Mouse (Mus musculus): ENCODE data around the gene Speg. TPM values are rescaled to one million over a fixed set of nuclear protein-coding genes. Genes with fewer than 3 reads are reported as not detected.

Speg gene
- total RNA-seq (2021) = 100 to 1,000 TPM; 164 to 175 TPM
- long read RNA-seq, partial matches to known transcripts = 17 of 70 reads
- long read RNA-seq, other reads (novel, unspliced or antisense) = 47 of 70 reads

DNA sequence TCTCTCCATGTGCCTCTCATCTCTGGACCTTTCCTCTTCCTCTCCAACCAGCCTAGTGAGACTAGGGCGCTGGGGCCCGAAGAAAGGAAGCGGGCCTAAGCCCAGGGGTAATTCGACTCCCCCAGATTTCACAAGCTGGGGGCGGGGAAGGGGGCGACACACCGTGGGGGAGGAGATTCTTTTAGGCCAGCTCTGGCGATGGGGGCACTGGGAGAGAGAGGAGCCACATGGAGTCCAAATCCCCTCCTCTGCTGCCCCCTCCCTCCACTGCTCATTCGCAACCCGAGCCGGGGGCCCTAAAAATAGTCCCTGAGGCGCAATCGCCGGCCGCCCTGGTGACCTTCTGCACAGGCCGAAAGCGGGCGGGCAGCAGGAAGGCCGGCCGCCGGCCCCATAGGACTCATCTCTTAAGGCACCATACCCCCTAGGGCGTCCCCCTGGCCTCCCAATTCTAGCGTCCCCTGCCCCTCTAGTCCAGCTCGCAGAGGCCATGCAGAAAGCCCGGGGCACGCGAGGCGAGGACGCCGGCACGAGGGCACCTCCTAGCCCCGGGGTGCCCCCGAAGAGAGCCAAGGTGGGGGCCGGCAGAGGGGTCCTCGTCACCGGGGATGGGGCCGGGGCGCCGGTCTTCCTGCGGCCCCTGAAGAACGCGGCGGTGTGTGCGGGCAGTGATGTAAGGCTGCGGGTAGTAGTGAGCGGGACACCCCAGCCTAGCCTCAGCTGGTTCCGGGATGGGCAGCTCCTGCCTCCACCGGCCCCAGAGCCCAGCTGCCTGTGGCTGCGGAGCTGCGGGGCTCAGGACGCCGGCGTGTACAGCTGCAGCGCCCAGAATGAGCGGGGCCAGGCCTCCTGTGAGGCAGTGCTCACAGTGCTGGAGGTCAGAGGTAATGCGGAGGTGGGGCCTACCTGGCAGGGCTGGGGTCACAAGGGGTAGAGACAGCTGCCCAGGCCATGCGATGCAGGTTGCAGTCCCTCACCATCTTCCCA lies at the start of gene Speg:
Speg (plus strand) TSS at position 348 of the 987 bp plus-strand sequence.
- DNase-seq (ENCODE audit: low spot score in 2 of 2) = no peak

DNA sequence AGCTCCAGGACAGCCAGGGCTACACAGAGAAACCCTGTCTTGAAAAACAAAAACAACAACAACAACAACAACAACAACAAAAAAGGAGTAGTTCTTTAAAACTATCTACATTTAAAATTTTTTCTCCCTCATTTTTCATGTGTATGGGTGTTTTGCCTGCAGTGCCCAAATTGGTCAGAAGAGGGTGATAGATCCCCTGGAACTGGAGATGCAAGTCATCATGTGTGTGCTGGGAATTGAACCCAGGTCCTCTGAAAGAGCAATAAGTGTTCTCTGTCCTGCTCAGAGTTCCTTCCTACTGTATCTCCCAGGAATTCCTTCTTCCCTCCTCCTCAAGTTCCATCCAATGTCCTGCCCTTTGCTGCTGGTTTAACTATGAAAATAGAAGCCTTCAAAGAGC lies 47.6 kb upstream of the Speg start:
- no peak for DNase-seq (ENCODE audit: low spot score in 2 of 2)

DNA sequence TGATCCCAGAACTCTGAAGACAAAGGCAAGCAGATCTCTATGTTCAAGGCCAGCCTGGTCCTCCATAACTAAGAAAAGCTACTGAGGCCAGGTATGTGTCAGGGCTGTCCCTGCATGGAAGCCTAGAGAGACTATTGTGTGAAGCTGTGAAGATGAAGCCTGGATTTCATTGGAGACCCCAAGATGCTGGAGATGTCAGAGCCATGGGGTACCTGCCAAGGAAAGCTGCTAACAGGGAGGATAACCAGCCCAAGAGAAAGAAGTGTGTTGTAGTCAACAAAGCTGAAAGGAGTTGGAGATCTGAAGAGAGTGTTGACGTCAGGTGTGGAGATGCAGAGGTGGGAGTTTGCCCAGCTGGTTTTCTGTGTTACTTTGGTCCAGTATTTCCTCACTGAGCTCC lies 43.8 kb upstream of the Speg start:
- no peak for DNase-seq (ENCODE audit: low spot score in 2 of 2)

DNA sequence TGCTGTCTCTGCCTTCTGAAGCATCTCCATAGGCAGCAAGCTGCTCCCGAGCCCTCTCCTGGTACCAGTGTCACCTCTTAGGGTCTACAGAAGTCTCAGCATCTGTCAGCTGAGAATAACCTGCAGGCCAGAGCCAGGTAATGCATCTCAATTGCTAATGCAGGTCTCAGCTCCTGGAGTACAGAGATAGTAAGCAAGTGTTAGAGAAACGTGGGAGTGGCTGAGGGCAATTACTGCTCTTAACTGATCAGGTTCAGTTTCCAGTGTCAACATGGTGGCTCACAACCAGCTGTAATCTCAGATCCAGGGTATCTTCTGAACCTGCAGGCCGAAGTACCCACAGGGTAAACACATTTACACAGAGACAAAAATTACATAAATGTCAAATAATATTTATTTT lies 38.6 kb upstream of the Speg start:
- no peak for DNase-seq (ENCODE audit: low spot score in 2 of 2)

DNA sequence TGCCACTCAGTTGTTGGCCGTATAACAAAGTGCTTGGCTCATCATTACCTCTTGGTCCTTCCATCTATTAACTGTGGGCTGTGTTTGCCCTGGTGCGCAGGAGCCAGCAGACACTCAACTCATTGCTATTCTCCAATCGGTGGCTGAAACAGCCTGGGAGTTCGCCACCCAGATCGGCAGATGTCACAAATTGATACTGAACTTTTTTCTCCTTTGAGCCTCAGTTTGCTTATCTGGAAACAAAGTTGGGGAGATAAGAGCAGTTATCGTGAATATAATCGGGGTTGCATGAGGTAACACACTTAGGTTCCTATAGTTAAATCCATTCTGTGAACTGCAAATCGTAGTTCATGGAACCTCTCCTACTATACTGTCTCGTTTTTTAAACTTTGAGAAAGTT lies 38.0 kb upstream of the Speg start:
- DNase-seq (ENCODE audit: low spot score in 2 of 2) = no peak

DNA sequence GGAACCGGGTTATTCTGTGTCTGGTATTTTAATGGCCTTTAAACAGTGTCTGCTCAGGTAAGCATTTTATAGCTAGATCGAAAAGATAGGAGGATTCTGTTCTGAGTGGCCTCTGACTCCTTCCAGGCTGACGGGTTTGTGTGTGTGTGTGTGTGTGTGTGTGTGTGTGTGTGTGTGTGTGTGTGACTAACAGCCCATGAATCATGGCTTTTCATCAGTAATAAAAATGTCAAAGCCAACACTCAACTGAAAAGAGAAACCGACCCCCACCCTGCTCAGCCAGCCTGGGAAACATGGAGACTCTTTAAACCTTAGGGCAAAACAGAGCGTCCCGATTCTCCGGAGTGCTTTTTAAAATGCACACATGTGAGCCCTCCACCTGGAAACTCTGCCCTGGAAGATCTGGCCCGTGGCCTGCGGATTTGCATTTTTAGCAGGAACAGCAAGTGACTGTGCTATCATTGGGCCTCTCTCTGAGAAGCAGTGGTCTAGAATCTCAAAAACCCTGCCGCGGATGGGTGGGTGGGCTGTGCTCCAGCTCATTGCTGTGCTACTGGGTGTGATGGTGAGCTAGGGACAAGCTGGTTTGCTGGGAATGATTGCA lies 36.9 kb upstream of the Speg start:
- peak; percentile 54 to 56 for DNase-seq (ENCODE audit: low spot score in 2 of 2)

DNA sequence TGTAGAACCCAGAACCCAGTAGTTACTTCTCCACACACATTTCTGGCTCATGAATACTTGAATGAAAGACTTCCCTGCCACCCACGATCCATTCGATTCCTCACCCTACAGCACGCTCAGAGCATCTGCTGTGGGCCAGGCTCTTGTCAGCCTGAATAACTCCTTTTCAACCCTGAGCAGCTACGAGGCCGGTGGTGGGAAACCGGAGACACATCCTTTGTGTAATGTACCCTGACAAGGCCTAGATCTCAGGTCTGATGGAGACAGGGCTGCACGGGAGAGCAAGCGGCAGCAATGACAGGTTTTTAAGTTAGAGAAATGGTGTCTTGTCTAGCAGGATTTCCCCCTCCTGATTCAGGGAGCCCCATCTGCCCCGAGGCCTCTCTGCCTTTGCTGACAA lies 35.8 kb upstream of the Speg start:
- peak; percentile 34 to 41 for DNase-seq (ENCODE audit: low spot score in 2 of 2)

DNA sequence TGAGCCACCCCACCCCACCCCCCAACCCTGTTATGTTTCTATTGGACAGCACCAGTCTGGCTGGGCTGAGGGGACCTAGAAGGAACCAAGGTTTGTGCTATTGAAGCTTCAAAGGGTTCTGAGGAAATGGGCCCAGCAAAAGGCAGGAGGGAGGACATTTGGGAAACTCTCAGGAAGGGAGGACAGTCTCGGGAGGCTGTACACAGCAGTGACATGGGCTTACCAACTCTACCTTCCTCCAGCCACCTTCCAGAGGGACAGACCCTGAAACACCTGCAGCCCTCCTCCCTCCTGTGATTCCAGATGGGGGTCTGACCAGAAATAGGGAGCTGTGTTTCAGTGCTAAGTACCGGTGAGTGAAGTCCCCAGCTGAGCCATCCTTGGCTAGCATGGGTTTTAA lies 34.6 kb upstream of the Speg start:
- DNase-seq (ENCODE audit: low spot score in 2 of 2) = no peak

DNA sequence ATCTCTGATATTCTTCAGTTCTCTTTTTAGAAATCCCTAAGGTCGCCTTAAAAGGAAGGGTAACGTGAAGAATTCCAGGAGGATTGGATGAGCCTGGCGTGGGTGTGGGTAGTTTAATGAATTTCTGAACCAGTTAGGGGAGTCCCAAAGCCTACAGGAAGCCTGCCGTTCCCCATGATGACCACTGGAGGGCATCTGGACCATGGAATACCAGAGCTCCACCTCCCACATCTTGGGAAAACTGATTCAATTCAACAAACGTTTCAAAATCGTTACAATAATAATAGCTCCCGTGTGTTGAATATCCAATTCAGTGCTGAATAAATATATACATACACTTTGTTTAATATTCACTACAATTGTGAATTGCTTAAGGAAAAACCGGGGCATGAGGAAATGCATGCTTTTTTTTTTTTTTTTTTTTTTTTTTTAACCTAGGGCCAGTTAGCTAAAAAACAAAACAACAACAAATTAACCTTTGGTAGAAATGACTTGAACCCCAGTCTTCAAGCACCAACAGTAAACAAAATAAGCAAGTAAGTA lies 32.2 kb upstream of the Speg start:
- DNase-seq (ENCODE audit: low spot score in 2 of 2) = peak; percentile 78 to 79

DNA sequence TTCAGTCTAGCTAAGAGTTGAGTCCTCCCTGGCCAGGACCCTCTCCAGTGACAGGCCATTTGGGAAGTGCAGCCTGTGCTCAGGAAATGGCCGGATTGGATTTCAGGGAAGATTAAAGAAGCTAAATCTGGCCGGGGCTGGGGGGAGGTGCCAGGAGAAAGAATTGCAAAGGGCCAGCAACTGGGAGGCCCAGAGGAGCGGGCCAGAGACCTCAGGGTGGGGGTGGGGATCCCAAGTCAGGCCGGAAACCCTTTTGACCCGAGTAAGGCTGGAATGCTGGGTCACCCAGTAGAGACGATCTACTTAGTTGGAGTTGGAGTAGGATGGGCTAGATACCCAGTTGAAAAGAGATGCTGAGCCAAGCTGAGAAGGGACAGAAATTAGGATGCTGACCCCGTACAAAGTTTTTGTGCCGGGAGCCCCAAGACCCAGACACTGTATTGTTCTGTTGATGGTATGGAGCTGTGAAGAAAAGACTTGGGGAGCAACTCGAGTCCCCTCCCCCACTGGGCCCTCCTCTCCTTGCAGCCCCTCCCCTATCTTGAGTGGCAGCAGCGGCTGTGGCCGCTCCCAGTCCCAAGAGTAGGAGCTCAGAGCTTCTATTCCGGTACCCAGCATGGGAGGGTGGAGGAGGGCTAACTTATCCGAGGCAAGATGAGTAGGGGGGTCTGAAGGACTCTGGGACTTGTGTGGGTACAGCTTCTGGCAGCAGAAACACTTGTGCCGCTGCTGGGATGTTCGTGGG lies 30.6 kb upstream of the Speg start:
- DNase-seq (ENCODE audit: low spot score in 2 of 2) = no peak

DNA sequence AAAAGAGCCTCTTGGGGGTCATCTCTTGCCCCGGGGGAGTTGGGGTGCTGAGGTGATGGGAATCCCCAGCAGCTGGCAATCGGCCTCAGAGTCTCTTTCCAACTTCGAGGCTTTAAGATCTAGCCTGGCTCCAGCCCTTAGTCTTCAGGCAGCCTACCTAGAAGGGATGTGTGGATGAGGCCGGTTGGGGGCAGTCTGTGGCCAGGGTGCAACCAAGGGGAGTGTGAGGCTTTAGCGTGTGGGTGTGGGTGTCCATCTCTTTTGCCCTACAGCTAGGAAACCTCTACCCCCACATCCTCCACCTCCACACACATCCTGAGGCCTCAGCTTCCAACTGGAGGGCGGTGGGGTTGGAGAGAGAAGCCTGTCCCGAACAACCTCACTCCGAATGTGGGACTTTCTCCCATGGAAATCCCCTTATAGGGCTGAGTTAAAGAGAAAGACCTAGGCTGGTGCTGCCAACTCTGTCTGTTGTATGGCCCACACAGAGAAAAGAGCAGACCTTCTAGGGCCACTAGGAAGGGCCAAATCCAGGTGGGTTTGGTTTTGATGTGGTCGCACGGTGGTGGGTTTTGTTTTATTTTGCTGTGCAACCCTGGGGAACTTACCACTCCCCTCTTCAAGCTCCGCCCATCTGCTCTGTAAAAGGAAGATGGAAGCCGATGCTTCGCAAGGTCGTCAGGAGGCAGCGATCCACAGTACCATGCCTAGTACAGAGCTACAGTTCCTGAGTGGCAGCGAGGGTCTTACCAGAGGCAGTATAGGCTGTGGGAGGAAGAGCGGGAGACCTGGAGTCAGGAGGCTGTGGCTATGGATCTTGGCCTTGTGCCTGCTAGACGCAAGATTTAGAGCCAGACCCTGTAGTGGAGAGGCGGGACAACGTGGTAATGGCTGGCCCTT lies 29.8 kb upstream of the Speg start:
- DNase-seq (ENCODE audit: low spot score in 2 of 2) = no peak

DNA sequence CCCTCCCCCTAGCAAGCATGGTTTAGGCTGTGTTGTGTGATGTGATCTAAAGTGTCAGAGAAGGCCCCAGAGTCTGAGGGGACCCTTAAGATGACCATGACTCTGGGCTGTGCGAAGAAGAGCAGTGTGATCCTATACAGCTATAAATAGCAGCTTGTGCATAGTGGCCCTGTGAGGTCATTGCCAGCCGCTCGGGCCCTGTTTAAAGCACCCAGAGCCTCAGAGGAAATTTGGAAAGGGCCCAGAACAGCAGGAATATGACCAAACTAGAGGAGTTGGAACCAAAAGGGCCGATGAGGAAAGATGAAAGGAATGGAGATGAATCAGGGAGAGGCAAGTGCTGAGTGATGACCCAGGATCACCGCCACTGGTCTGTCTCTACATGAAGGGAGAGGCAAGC lies 27.8 kb upstream of the Speg start:
- no peak for DNase-seq (ENCODE audit: low spot score in 2 of 2)

DNA sequence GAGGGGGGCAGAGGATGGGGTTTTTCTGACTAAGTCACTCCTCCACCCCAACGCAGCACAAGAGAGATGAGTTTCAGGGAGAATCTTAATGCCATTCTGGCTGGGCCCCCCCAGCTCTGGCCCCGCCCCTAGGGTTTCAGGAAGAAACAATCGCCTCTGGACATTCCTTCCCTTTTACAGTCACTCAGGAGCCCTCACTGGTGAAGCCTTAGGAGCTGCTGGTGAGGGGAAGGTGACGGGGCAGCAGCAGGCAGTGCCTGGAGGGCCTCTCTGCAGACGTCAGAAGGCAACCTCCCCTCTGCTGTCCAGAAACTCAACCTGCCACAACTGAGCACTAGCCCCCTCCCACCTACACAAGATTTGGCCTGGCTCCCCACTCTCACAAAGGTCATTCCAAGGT lies 25.8 kb upstream of the Speg start:
- DNase-seq (ENCODE audit: low spot score in 2 of 2) = no peak

DNA sequence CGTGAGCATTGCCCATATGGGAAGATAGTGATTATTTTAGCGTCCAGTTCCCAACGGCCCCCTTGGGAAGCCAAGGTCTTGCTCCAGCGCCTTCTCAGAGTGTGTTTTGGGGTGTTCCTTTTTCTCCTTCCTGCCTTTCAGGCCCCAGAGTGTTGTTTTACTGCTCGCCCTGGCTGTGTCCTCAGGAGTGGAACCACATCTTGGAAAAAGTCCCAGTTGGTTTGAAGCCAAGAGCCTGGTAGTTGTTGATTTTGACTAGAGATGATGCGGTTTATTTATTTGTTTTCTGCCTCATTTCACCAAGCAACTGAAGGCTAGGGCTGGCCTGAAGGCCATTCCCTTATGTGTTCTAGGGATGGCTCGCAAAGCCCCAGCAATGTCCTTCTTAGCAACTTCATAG lies 17.8 kb upstream of the Speg start:
- DNase-seq (ENCODE audit: low spot score in 2 of 2) = peak; percentile 51 to 55

DNA sequence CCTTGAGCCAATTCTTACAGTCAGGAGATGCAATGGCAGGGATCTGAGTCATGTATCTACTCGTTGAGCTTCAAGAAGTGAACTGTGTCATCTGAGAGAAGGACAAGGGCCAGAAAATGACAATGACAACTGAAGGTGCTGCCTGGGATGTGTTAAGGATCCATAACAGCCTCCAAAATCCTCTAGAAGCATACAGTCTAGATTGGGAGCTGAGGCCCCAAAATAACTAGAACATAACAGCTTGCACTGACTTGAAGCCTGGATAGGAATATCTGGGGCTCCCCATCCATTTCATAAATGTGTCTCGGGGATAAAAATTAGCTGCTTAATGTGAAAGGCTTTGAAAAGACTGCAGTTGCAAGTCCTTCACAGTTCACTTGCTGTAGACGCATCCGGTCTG lies 17.1 kb upstream of the Speg start:
- no peak for DNase-seq (ENCODE audit: low spot score in 2 of 2)

DNA sequence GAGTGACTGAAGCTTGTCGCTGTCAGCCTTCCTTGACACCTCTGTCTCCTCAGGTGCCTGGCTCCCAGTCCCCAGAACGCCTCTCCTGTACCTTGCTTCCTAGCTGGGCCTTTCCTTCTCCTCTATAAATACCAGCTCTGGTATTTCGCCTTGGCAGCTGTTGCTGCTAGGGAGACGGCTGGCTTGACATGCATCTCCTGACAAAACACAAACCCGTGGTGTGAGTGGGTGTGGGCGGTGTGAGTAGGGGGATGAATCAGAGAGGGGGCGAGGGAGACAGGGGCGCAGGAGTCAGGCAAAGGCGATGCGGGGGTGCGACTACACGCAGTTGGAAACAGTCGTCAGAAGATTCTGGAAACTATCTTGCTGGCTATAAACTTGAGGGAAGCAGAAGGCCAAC lies 15.8 kb upstream of the Speg start:
- DNase-seq (ENCODE audit: low spot score in 2 of 2) = no peak

DNA sequence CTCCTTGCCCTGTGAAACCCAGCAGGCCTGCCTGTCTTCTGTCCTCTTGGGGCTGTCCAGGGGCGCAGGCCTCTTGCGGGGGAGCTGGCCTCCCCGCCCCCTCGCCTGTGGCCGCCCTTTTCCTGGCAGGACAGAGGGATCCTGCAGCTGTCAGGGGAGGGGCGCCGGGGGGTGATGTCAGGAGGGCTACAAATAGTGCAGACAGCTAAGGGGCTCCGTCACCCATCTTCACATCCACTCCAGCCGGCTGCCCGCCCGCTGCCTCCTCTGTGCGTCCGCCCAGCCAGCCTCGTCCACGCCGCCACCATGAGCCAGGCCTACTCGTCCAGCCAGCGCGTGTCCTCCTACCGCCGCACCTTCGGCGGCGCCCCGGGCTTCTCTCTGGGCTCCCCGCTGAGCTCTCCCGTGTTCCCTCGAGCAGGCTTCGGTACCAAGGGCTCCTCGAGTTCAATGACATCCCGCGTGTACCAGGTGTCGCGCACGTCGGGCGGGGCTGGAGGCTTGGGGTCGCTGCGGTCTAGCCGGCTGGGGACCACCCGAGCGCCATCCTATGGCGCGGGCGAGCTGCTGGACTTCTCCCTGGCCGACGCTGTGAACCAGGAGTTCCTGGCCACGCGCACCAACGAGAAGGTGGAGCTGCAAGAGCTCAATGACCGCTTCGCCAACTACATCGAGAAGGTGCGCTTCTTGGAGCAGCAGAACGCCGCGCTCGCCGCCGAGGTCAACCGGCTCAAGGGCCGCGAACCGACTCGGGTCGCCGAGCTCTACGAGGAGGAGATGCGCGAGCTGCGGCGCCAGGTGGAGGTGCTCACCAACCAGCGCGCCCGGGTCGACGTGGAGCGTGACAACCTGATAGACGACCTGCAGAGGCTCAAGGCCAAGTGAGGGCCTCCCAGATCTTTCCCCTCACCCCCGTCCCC lies 14.7 kb upstream of the Speg start, which contains the start of gene Des:
Des (plus strand) TSS at position 218 of the 920 bp plus-strand sequence.
- no peak for DNase-seq (ENCODE audit: low spot score in 2 of 2)

DNA sequence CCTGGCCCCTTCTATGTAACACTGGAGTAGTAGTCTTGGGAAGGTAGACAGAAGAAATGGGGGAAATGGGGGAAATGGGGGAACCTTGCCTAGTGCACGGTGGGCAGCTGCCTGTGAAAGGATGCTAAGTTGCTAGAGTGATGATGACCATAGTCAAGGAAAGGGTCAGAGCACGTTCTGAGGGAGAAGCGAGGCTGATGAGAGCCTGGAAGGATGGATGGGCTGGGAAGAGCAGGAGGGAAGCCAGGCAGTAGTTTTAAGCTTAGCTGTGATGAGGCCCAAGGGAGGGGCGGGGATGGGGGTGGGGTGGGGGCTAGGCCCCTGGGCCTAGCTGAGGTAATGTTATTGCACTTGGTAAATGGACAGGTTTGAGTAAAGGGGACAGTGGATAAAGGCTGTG lies 14.0 kb upstream of the Speg start:
- DNase-seq (ENCODE audit: low spot score in 2 of 2) = no peak

DNA sequence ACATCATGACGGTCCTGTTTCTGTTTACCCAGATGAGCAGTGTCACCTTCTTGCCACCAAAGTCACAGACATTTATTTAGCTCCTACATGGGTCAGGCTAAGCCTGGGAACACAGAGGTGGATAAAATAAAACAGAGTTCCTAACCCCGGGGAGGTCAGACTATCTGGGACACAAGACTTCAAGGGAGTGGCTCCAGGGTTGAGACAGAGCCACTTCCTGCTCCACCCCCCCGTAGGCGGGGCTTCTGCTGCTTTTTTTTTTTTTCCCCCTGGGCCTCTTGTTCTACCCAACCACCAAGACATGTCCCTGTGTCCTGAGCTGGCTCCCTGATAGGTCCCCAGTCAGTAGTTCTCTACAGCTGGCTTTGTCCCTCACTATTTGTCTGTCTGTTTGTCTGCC lies 13.3 kb upstream of the Speg start:
- no peak for DNase-seq (ENCODE audit: low spot score in 2 of 2)

Measured in layer of hippocampus, postnatal 10 days (tissue).